Mouse (Mus musculus): ENCODE results near the gene Ccn5.

DNA sequence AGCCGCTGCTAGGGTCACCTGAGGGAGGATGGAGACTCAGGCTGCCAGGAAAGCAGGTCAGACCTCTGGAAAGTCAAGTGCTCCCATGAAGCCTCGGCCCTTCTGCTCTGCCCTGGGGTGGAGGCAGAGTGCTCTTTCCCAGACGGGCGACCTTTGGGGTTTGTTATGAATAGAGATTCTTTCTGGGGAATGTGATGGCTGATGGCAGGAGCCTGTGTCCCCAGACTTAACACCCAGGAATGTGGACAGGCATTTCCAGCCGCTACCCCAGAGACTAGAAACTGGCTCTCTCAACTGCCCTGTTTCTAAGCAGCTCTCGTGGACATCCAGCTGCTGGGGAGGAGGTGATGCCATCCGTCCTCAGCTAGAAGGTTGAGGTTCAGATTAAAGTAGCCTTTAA, 11.0 kb upstream of the Ccn5 start:
- TF ChIP-seq CTCF (IDR thresholded peaks at IDR 0.05; ENCODE audit: control insufficient read depth, insufficient read depth, insufficient replicate concordance, low read depth, low read length), result no peak
- TF ChIP-seq POLR2A (IDR thresholded peaks at IDR 0.05; ENCODE audit: control insufficient read depth, low read depth, low read length), result no peak

Measured in testis, adult 2 months (tissue).